Mouse (Mus musculus) liver, embryonic 14.5 days (tissue): ENCODE data around the gene Mlx. TPM values are rescaled to one million over a fixed set of nuclear protein-coding genes. Genes with fewer than 3 reads are reported as not detected.

Experiments
- ATAC-seq: fragments of 200-750 bp; cut with Nextera tagmentation; 2 replicates; pipeline ENCODE4 v1.8.0; 2017; ENCODE audit warnings: moderate number of reproducible peaks, mild to moderate bottlenecking, moderate library complexity; ENCODE audit not compliant: insufficient read depth
- DNase-seq, 3 experiments: peaks; one replicate each; pipeline ENCODE4 v3.0.0-alpha.2; 2012 to 2013; ENCODE audit warnings: low read depth in 3 of 3, low spot score in 3 of 3
- H3K27ac ChIP-seq: fragments of 300-500 bp; sonication (generic); 2 replicates; pipeline ENCODE4 v1.5.1; 2014; ENCODE audit warnings: moderate library complexity, mild to moderate bottlenecking, control low read depth, inconsistent platforms
- H3K27me3 ChIP-seq: fragments of 300-500 bp; sonication (generic); 2 replicates; pipeline ENCODE4 v1.6.1; 2014; ENCODE audit warnings: mild to moderate bottlenecking, low read length, moderate library complexity; ENCODE audit not compliant: control insufficient read depth, insufficient read depth
- H3K36me3 ChIP-seq: fragments of 300-500 bp; sonication (generic); replicated peaks from 2 replicates; pipeline ENCODE4 v1.6.1; 2014; ENCODE audit warnings: low read depth; ENCODE audit not compliant: control insufficient read depth, insufficient read depth
- H3K4me1 ChIP-seq, 2 experiments: fragments of 200-500 bp in 1 of 2; fragments of 300-500 bp in 1 of 2; sonication (generic) in 1 of 2; replicated peaks; 2 replicates each; pipeline ENCODE4 v1.6.1; 2012 to 2014; ENCODE audit warnings: antibody characterized with exemption in 1 of 2, inconsistent platforms in 1 of 2, low read length in 1 of 2; ENCODE audit not compliant: control insufficient read depth in 2 of 2, insufficient read depth in 2 of 2
- H3K4me2 ChIP-seq: fragments of 300-500 bp; sonication (generic); 2 replicates; pipeline ENCODE4 v1.6.1; 2014; ENCODE audit warnings: low read depth, mild to moderate bottlenecking, control low read depth, moderate library complexity
- H3K4me3 ChIP-seq, 2 experiments: fragments of 200-500 bp in 1 of 2; fragments of 300-500 bp in 1 of 2; sonication (generic) in 1 of 2; 2 replicates each; pipeline ENCODE4 v1.5.1; 2012 to 2014; ENCODE audit warnings: low read depth in 2 of 2, low read length in 2 of 2, mild to moderate bottlenecking in 2 of 2, control low read depth in 1 of 2, inconsistent platforms in 1 of 2, moderate library complexity in 1 of 2; ENCODE audit not compliant: insufficient read depth in 1 of 2
- H3K9ac ChIP-seq: fragments of 300-500 bp; sonication (generic); replicated peaks from 2 replicates; pipeline ENCODE4 v1.6.1; 2014; ENCODE audit warnings: mild to moderate bottlenecking, control low read depth, moderate library complexity
- H3K9me3 ChIP-seq: fragments of 300-500 bp; sonication (generic); 2 replicates; pipeline ENCODE4 v1.6.1; 2016; ENCODE audit warnings: low read length, mixed read lengths; ENCODE audit not compliant: control insufficient read depth
- CTCF ChIP-seq: IDR thresholded peaks from 2 replicates; pipeline ENCODE4 v1.5.1; 2016; ENCODE audit warnings: antibody characterized with exemption, low read depth, control low read depth
- EP300 ChIP-seq: IDR thresholded peaks from 2 replicates; pipeline ENCODE4 v1.6.1; 2016; ENCODE audit warnings: antibody characterized with exemption, low read depth
- WGBS: fragments of 180-500 bp; shearing (Covaris S2); extraction: QIAGEN DNeasy Blood & Tissue Kit; methylation state at CpG from one replicate; pipeline ENCODE4 v1.1.7; 2014; ENCODE audit not compliant: insufficient replicate concordance; 5-methylcytosine and 5-hydroxymethylcytosine counted together
- polyA plus RNA-seq, 2 experiments: library from polyadenylated mRNA; depleted of rRNA in 1 of 2; stranded (reverse) in 1 of 2; unstranded in 1 of 2; fragments of >200 nt; fragmentation: Nextera tagmentation in 1 of 2; extraction: Ambion mirVana in 1 of 2; gene quantifications; 2 replicates each; pipeline versions ENCODE4 v1.2.1 to v1.2.3; 2012 to 2014

Gene Mlx
- polyA plus RNA-seq, 2 experiments = 16.8 to 26.8 TPM

- DNase-seq (no peak), ATAC-seq (no peak)
- no peak overlapping the region for H3K27ac ChIP-seq
- no peaks in the 10 kb centered on the region for H3K27me3 ChIP-seq
- H3K4me1 ChIP-seq = peaks cover 23 to 36% of the 10 kb centered on the region in 2 experiments
- H3K4me2 ChIP-seq = no peak overlapping the region
- no peaks in the 10 kb centered on the region for H3K9me3 ChIP-seq
- H3K36me3 ChIP-seq = peaks cover 50% of the 10 kb centered on the region
- 78% methylated on average over 8 of the region's 8 CpGs for WGBS
- no peak overlapping the region for H3K9ac ChIP-seq
- no peak overlapping the region for H3K4me3 ChIP-seq
- TF ChIP-seq CTCF (no peak), EP300 (no peak)
Observed at GRCm38 (mm10) chr11:101060126-101060525, 27.0 kb upstream of the Mlx start.

- TF ChIP-seq EP300 (no peak), CTCF (no peak)
- Histone ChIP-seq H3K4me1 (peaks cover 27 to 40% of the 10 kb centered on the region in 2 experiments), H3K4me3 (no peak overlapping the region), H3K9ac (no peak overlapping the region), H3K27me3 (no peaks in the 10 kb centered on the region), H3K27ac (no peak overlapping the region), H3K9me3 (no peaks in the 10 kb centered on the region), H3K36me3 (peaks cover 43% of the 10 kb centered on the region), H3K4me2 (no peak overlapping the region)
- no peak for ATAC-seq
- 87% methylated on average over 5 of the region's 5 CpGs for WGBS
- DNase-seq = no peak
Observed at GRCm38 (mm10) chr11:101061049-101061448, 26.0 kb upstream of the Mlx start.

GRCm38 (mm10) chr11:101062165-101062884, 24.8 kb upstream of the Mlx start:
- H3K27ac ChIP-seq = peak overlapping the region; percentile 97
- no peaks in the 10 kb centered on the region for H3K27me3 ChIP-seq
- H3K36me3 ChIP-seq = peaks cover 31% of the 10 kb centered on the region
- no peak overlapping the region for H3K4me3 ChIP-seq
- DNase-seq = no peak
- H3K4me1 ChIP-seq = peaks cover 32 to 49% of the 10 kb centered on the region in 2 experiments
- H3K4me2 ChIP-seq = peak overlapping the region; percentile 65; the same call in 1 of the 2 replicates
- no peaks in the 10 kb centered on the region for H3K9me3 ChIP-seq
- TF ChIP-seq EP300 (no peak), CTCF (peak; percentile 58)
- 73% methylated on average over 12 of the region's 12 CpGs for whole genome bisulfite sequencing
- no peak for ATAC-seq
- no peak overlapping the region; the same call in 1 of the 2 replicates for H3K9ac ChIP-seq

- Histone ChIP-seq H3K9me3 (no peaks in the 10 kb centered on the region), H3K27me3 (no peaks in the 10 kb centered on the region; the same call in 1 of the 2 replicates), H3K4me3 (peak overlapping the region in 1 of 2 experiments; percentile 13; a peak in 1 of 4 replicates), H3K9ac (peak overlapping the region; percentile 67), H3K36me3 (peaks cover 28% of the 10 kb centered on the region), H3K4me1 (peaks cover 32 to 49% of the 10 kb centered on the region in 2 experiments), H3K27ac (peak overlapping the region; percentile 97), H3K4me2 (peak overlapping the region; percentile 65)
- DNase-seq (no peak), ATAC-seq (peak; percentile 9)
- WGBS = 52% methylated on average over 14 of the region's 14 CpGs
- no peak for TF ChIP-seq CTCF
- TF ChIP-seq EP300 = no peak
Observed at GRCm38 (mm10) chr11:101062971-101063675, 24.0 kb upstream of the Mlx start.
